Mouse (Mus musculus) adipose tissue, adult 10 weeks (tissue): Measurements from ENCODE around the gene Ankrd34b. TPM values are rescaled to one million over a fixed set of nuclear protein-coding genes. Genes with fewer than 3 reads are reported as not detected.

Experiments
- polyA plus RNA-seq: library from polyadenylated mRNA; stranded (reverse); fragments of 350-450 nt; fragmentation: Illumina TruSeq; extraction: RNeasy Lipid Tissue Mini Kit (QIAGEN cat#74804); gene quantifications from one replicate; pipeline ENCODE4 v1.2.3, GENCODE M21; 2014; ENCODE audit warnings: low read depth, low replicate concordance

Gene Ankrd34b
- polyA plus RNA-seq = 0.56 TPM

DNA sequence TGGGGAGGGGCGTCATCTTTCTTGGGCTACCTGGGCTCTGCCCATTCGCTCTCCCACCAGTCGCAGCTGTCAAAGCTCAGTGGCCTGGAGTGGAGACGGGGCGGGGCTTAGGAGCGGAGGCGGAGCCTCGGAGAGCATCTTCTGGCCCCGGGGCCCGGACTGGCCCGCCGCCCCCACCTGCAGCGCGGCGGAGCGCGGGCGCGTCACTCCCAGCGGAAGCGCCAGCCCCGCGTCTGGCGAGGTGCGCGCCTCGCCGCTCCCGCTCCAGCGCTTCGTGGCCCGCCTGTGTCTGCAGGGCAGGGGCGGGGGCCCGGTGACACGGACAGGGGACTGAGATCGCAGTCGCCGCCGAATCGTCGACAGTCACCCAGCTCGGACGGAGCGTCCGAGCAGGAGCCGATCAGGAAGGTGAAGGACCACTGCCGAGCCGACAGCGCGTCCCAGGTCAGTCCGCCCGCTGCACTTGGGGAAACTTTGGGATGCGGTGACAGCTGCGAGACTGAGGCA is at the start of gene Ankrd34b:
Ankrd34b (plus strand) TSS at position 139 of the 507 bp plus-strand sequence.

DNA sequence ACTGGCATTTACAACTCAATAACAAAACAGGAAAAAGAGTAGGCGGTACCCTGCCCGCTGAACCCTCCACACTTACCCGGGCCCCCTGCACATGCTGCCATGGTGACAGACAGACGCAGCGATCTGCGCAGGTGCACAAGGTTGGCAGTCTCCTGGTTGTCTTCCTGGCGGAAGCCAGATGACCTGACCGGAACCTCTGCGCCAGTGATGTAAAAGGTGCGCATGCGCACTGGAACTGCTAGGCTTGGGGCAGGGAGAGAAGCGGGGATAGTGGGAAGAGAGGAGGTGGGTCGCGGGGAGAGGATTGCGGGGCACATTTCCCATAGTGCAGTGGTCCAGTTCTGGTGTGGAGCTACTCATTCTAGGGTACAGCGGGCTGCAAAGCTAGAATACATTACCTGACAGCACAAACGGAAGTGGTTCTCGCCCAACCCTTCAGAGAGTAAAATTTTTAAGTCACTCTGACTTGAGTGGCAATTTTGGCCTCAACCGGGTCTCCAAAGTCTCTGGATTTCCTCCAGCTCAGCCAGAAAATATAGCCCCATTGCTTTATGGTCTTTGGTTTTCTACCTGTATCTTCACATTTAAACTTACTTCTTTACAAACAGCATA is 58.3 kb downstream of the Ankrd34b start, which contains the start of gene Fam151b:
Fam151b (minus strand) TSS at position 164 of the 612 bp plus-strand sequence.

Other genes with a start within 250 kb of the Ankrd34b start
- gene Gm20379, start 119.9 kb upstream of the Ankrd34b start, polyA plus RNA-seq = not detected
- gene Dhfr, start 71.2 kb upstream of the Ankrd34b start, polyA plus RNA-seq = 2.7 TPM
- 24.6 TPM for gene Msh3, start 70.9 kb upstream of the Ankrd34b start, polyA plus RNA-seq
- gene Fam151b, start 58.1 kb downstream of the Ankrd34b start, polyA plus RNA-seq = 5.5 TPM
- gene Zfyve16, start 105.0 kb downstream of the Ankrd34b start, polyA plus RNA-seq = 10.6 TPM
- 45.6 TPM for gene Spz1, start 150.3 kb downstream of the Ankrd34b start, polyA plus RNA-seq
- gene Serinc5, start 185.2 kb downstream of the Ankrd34b start, polyA plus RNA-seq = 31.2 TPM